Mouse (Mus musculus): ENCODE data around the gene Cish. TPM values are rescaled to one million over a fixed set of nuclear protein-coding genes. Genes with fewer than 3 reads are reported as not detected.

The Cish gene
- 13.2 and 16.5 TPM in 2 replicates for polyA plus RNA-seq (2015; fragmentation: Nextera tagmentation; extraction: Ambion mirVana)

DNA sequence AAGGTAGTCTGAATTCAATTTTAAA is at the start of gene Cish:
Gene Cish (plus strand): TSS at position 11 of the 25 bp plus-strand sequence.
- Histone ChIP-seq H3K36me3 (ENCODE audit: control insufficient read depth, insufficient read depth, low read length) (peaks cover 1% of the 10 kb centered on the region; the same call in 1 of the 2 replicates), H3K27me3 (ENCODE audit: control insufficient read depth, insufficient read depth, low read length) (no peaks in the 10 kb centered on the region), H3K4me2 (ENCODE audit: low read depth, low read length) (peak within 1 kb of the TSS; percentile 77), H3K4me3 (replicated peaks; ENCODE audit: low read length) (peak within 1 kb of the TSS; percentile 64), H3K9me3 (replicated peaks; ENCODE audit: control insufficient read depth, low read length) (no peaks in the 10 kb centered on the region), H3K27ac (ENCODE audit: low read length) (peak within 1 kb of the TSS; percentile 86), H3K4me1 (ENCODE audit: control insufficient read depth, insufficient read depth, low read length) (peaks cover 22% of the 10 kb centered on the region; the same call in 1 of the 2 replicates), H3K9ac (ENCODE audit: low read length) (peak within 1 kb of the TSS; percentile 85)
- ATAC-seq (ENCODE audit: insufficient read depth, low FRiP score), result no peak

GRCm38 (mm10) chr9:107246170-107246569 is 49.7 kb upstream of the Cish start:
- H3K9me3 ChIP-seq (replicated peaks; ENCODE audit: control insufficient read depth, low read length), result no peaks in the 10 kb centered on the region
- no peak overlapping the region for H3K27ac ChIP-seq (ENCODE audit: low read length)
- ATAC-seq (ENCODE audit: insufficient read depth, low FRiP score), result no peak
- no peak overlapping the region for H3K4me2 ChIP-seq (ENCODE audit: low read depth, low read length)
- no peaks in the 10 kb centered on the region for H3K36me3 ChIP-seq (ENCODE audit: control insufficient read depth, insufficient read depth, low read length)
- H3K27me3 ChIP-seq (ENCODE audit: control insufficient read depth, insufficient read depth, low read length), result no peaks in the 10 kb centered on the region
- H3K4me3 ChIP-seq (replicated peaks; ENCODE audit: low read length), result no peak overlapping the region
- WGBS, result 52% methylated on average over 4 of the region's 4 CpGs
- no peaks in the 10 kb centered on the region for H3K4me1 ChIP-seq (ENCODE audit: control insufficient read depth, insufficient read depth, low read length)
- no peak overlapping the region for H3K9ac ChIP-seq (ENCODE audit: low read length)

DNA sequence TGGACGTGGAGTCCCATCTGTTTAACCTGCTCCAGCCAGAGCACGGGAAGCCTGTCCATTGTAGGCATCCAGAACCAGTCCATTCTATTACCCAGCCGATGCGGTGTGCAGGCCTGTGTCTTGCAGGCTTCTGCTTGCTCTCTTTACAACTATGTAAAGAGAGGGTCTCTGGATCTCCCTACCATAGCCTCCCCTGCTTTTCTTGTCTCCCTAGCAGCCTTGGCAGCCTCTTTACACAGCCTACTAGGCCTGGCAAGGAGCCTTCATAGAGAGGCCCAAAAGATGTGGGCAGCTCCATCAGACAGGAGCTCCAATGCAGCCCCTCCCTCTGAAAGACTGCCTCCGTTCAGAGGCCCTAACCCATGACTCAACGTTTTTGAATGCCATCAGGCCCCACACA is 46.7 kb upstream of the Cish start:
- Histone ChIP-seq H3K4me1 (ENCODE audit: control insufficient read depth, insufficient read depth, low read length) (no peaks in the 10 kb centered on the region), H3K27me3 (ENCODE audit: control insufficient read depth, insufficient read depth, low read length) (no peaks in the 10 kb centered on the region), H3K4me3 (replicated peaks; ENCODE audit: low read length) (no peak overlapping the region), H3K9ac (ENCODE audit: low read length) (no peak overlapping the region), H3K27ac (ENCODE audit: low read length) (no peak overlapping the region), H3K4me2 (ENCODE audit: low read depth, low read length) (no peak overlapping the region), H3K36me3 (ENCODE audit: control insufficient read depth, insufficient read depth, low read length) (no peaks in the 10 kb centered on the region), H3K9me3 (replicated peaks; ENCODE audit: control insufficient read depth, low read length) (no peaks in the 10 kb centered on the region)
- 69% methylated on average over 6 of the region's 6 CpGs for WGBS
- ATAC-seq (ENCODE audit: insufficient read depth, low FRiP score), result no peak

- Histone ChIP-seq H3K9me3 (replicated peaks; ENCODE audit: control insufficient read depth, low read length) (no peaks in the 10 kb centered on the region), H3K9ac (ENCODE audit: low read length) (no peak overlapping the region), H3K27me3 (ENCODE audit: control insufficient read depth, insufficient read depth, low read length) (no peaks in the 10 kb centered on the region), H3K4me2 (ENCODE audit: low read depth, low read length) (no peak overlapping the region), H3K27ac (ENCODE audit: low read length) (no peak overlapping the region), H3K4me1 (ENCODE audit: control insufficient read depth, insufficient read depth, low read length) (no peaks in the 10 kb centered on the region), H3K4me3 (replicated peaks; ENCODE audit: low read length) (no peak overlapping the region), H3K36me3 (ENCODE audit: control insufficient read depth, insufficient read depth, low read length) (no peaks in the 10 kb centered on the region)
- no peak for ATAC-seq (ENCODE audit: insufficient read depth, low FRiP score)
- WGBS, result 77% methylated on average over 14 of the region's 14 CpGs
Measured at GRCm38 (mm10) chr9:107250416-107251337, 45.1 kb upstream of the Cish start.

DNA sequence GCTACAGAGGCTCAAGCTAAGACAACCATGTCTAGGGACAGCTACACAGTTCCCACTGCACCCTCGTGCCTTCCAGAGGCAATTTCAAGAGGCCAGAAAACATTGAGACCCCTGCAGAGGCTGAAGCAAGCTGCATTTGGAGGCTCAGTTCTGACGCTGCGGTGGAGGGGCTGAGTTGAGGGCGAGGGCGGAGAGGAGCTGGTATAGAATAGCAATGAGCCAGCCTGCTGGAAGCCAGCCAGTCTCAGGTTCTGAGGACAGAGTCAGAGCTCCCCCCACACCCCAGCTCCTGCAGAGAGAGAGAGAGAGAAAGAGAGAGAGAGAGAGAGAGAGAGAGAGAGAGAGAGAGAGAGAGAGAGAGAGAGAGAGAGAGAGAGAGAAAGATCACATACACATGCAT is 43.7 kb upstream of the Cish start:
- H3K27ac ChIP-seq (ENCODE audit: low read length), result no peak overlapping the region
- H3K4me2 ChIP-seq (ENCODE audit: low read depth, low read length), result no peak overlapping the region
- 22% methylated on average over 5 of the region's 5 CpGs for WGBS
- no peak overlapping the region for H3K4me3 ChIP-seq (replicated peaks; ENCODE audit: low read length)
- no peaks in the 10 kb centered on the region for H3K36me3 ChIP-seq (ENCODE audit: control insufficient read depth, insufficient read depth, low read length)
- ATAC-seq (ENCODE audit: insufficient read depth, low FRiP score), result no peak
- H3K4me1 ChIP-seq (ENCODE audit: control insufficient read depth, insufficient read depth, low read length), result no peaks in the 10 kb centered on the region
- H3K9me3 ChIP-seq (replicated peaks; ENCODE audit: control insufficient read depth, low read length), result no peaks in the 10 kb centered on the region
- H3K9ac ChIP-seq (ENCODE audit: low read length), result no peak overlapping the region
- H3K27me3 ChIP-seq (ENCODE audit: control insufficient read depth, insufficient read depth, low read length), result no peaks in the 10 kb centered on the region

GRCm38 (mm10) chr9:107254476-107254875 is 41.4 kb upstream of the Cish start:
- Histone ChIP-seq H3K9me3 (replicated peaks; ENCODE audit: control insufficient read depth, low read length) (no peaks in the 10 kb centered on the region), H3K9ac (ENCODE audit: low read length) (no peak overlapping the region), H3K27ac (ENCODE audit: low read length) (no peak overlapping the region), H3K36me3 (ENCODE audit: control insufficient read depth, insufficient read depth, low read length) (no peaks in the 10 kb centered on the region), H3K4me3 (replicated peaks; ENCODE audit: low read length) (no peak overlapping the region), H3K27me3 (ENCODE audit: control insufficient read depth, insufficient read depth, low read length) (no peaks in the 10 kb centered on the region), H3K4me1 (ENCODE audit: control insufficient read depth, insufficient read depth, low read length) (no peaks in the 10 kb centered on the region), H3K4me2 (ENCODE audit: low read depth, low read length) (no peak overlapping the region)
- ATAC-seq (ENCODE audit: insufficient read depth, low FRiP score), result peak; percentile 31; the same call in 1 of the 2 replicates
- WGBS, result 70% methylated on average over 12 of the region's 12 CpGs

- no peak for ATAC-seq (ENCODE audit: insufficient read depth, low FRiP score)
- Histone ChIP-seq H3K4me2 (ENCODE audit: low read depth, low read length) (no peak overlapping the region), H3K9me3 (replicated peaks; ENCODE audit: control insufficient read depth, low read length) (no peaks in the 10 kb centered on the region), H3K4me1 (ENCODE audit: control insufficient read depth, insufficient read depth, low read length) (no peaks in the 10 kb centered on the region), H3K4me3 (replicated peaks; ENCODE audit: low read length) (no peak overlapping the region), H3K27me3 (ENCODE audit: control insufficient read depth, insufficient read depth, low read length) (no peaks in the 10 kb centered on the region), H3K36me3 (ENCODE audit: control insufficient read depth, insufficient read depth, low read length) (no peaks in the 10 kb centered on the region), H3K27ac (ENCODE audit: low read length) (no peak overlapping the region), H3K9ac (ENCODE audit: low read length) (no peak overlapping the region)
- WGBS, result 85% methylated on average over 3 of the region's 3 CpGs
Measured at GRCm38 (mm10) chr9:107254925-107255324, 40.9 kb upstream of the Cish start.

DNA sequence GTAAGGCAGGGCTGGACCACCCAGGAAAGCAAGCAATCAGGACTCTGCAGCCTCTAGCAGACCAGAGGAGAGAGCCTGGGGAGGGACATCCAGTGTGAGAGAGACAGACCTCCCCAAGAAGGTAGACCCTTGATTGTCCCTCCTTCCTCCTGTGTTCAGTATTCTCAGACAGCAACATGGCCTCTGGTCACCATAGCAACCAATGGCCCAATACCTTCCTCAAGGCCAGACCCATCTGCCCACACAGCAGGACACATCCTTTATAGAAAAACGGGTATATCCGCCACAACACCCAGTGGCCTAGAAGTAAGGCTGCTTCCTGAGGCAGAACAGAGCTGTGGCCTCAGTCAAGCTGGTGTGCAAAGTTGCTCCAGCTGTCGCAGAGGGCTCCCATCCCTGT is 40.2 kb upstream of the Cish start:
- Histone ChIP-seq H3K4me3 (replicated peaks; ENCODE audit: low read length) (no peak overlapping the region), H3K4me2 (ENCODE audit: low read depth, low read length) (no peak overlapping the region), H3K27me3 (ENCODE audit: control insufficient read depth, insufficient read depth, low read length) (no peaks in the 10 kb centered on the region), H3K36me3 (ENCODE audit: control insufficient read depth, insufficient read depth, low read length) (no peaks in the 10 kb centered on the region), H3K4me1 (ENCODE audit: control insufficient read depth, insufficient read depth, low read length) (no peaks in the 10 kb centered on the region), H3K9me3 (replicated peaks; ENCODE audit: control insufficient read depth, low read length) (no peaks in the 10 kb centered on the region), H3K9ac (ENCODE audit: low read length) (no peak overlapping the region), H3K27ac (ENCODE audit: low read length) (no peak overlapping the region)
- 63% methylated on average over 3 of the region's 3 CpGs for WGBS
- ATAC-seq (ENCODE audit: insufficient read depth, low FRiP score), result no peak

GRCm38 (mm10) chr9:107259571-107259970 is 36.3 kb upstream of the Cish start:
- no peak for ATAC-seq (ENCODE audit: insufficient read depth, low FRiP score)
- H3K36me3 ChIP-seq (ENCODE audit: control insufficient read depth, insufficient read depth, low read length), result no peaks in the 10 kb centered on the region
- H3K4me3 ChIP-seq (replicated peaks; ENCODE audit: low read length), result no peak overlapping the region
- H3K4me1 ChIP-seq (ENCODE audit: control insufficient read depth, insufficient read depth, low read length), result no peaks in the 10 kb centered on the region
- no peaks in the 10 kb centered on the region for H3K27me3 ChIP-seq (ENCODE audit: control insufficient read depth, insufficient read depth, low read length)
- WGBS, result 51% methylated on average over 6 of the region's 6 CpGs
- H3K9me3 ChIP-seq (replicated peaks; ENCODE audit: control insufficient read depth, low read length), result no peaks in the 10 kb centered on the region
- no peak overlapping the region for H3K9ac ChIP-seq (ENCODE audit: low read length)
- H3K27ac ChIP-seq (ENCODE audit: low read length), result no peak overlapping the region
- H3K4me2 ChIP-seq (ENCODE audit: low read depth, low read length), result no peak overlapping the region
